Mouse (Mus musculus) mesoderm, embryonic 11.5 days (tissue): ENCODE measurements around the gene Tle6.

Experiments
- DNase-seq: peaks from one replicate; pipeline ENCODE4 v3.0.0-alpha.2; 2012; ENCODE audit warnings: low read depth, low spot score

Gene Tle6

GRCm38 (mm10) chr10:81563481-81563880 is 37.4 kb downstream of the Tle6 start:
- no peak for DNase-seq

GRCm38 (mm10) chr10:81562411-81562810 is 38.5 kb downstream of the Tle6 start:
- DNase-seq = no peak

GRCm38 (mm10) chr10:81560719-81561459 is 40.0 kb downstream of the Tle6 start:
- no peak for DNase-seq

GRCm38 (mm10) chr10:81559627-81560539 is 41.0 kb downstream of the Tle6 start:
- no peak for DNase-seq

- no peak for DNase-seq
Observed at GRCm38 (mm10) chr10:81559163-81559626, 41.7 kb downstream of the Tle6 start, which contains the start of gene Aes. Aes (plus strand) TSS chr10:81559488.

GRCm38 (mm10) chr10:81557491-81557890 is 43.4 kb downstream of the Tle6 start:
- DNase-seq = no peak

- DNase-seq = no peak
Observed at GRCm38 (mm10) chr10:81556282-81556681, 44.6 kb downstream of the Tle6 start.

GRCm38 (mm10) chr10:81553807-81554755 is 46.8 kb downstream of the Tle6 start:
- no peak for DNase-seq

- DNase-seq = no peak
Observed at GRCm38 (mm10) chr10:81553232-81553631, 47.6 kb downstream of the Tle6 start.

- peak; percentile 82 for DNase-seq
Observed at GRCm38 (mm10) chr10:81551597-81552102, 49.2 kb downstream of the Tle6 start.

GRCm38 (mm10) chr10:81550257-81550656 is 50.6 kb downstream of the Tle6 start:
- peak; percentile 79 for DNase-seq

GRCm38 (mm10) chr10:81548944-81549343 is 51.9 kb downstream of the Tle6 start:
- DNase-seq = no peak

- DNase-seq = no peak
Observed at GRCm38 (mm10) chr10:81546788-81547571, 53.9 kb downstream of the Tle6 start.

GRCm38 (mm10) chr10:81546332-81546731 is 54.5 kb downstream of the Tle6 start:
- DNase-seq = no peak

- peak; percentile 100 for DNase-seq
Observed at GRCm38 (mm10) chr10:81545161-81545747, 55.6 kb downstream of the Tle6 start, which contains the start of gene Gna11. Gna11 (minus strand) TSS chr10:81545190.

- DNase-seq = no peak
Observed at GRCm38 (mm10) chr10:81544296-81545160, 56.3 kb downstream of the Tle6 start.

- no peak for DNase-seq
Observed at GRCm38 (mm10) chr10:81543633-81544032, 57.2 kb downstream of the Tle6 start.

GRCm38 (mm10) chr10:81542727-81543460 is 58.0 kb downstream of the Tle6 start:
- no peak for DNase-seq
